Mouse (Mus musculus) right cerebral cortex, postnatal 10 days (tissue): ENCODE results near the gene Cbfb.
"Not testable (repeated sequence)": the region's sequence is repeated elsewhere in the genome, so short reads cannot be mapped to it uniquely, and the experiment has no call there.

Experiments
- DNase-seq, 2 experiments: peaks; one replicate each; pipeline ENCODE4 v3.0.0; 2021; ENCODE audit warnings: low spot score in 2 of 2

Cbfb gene

DNA sequence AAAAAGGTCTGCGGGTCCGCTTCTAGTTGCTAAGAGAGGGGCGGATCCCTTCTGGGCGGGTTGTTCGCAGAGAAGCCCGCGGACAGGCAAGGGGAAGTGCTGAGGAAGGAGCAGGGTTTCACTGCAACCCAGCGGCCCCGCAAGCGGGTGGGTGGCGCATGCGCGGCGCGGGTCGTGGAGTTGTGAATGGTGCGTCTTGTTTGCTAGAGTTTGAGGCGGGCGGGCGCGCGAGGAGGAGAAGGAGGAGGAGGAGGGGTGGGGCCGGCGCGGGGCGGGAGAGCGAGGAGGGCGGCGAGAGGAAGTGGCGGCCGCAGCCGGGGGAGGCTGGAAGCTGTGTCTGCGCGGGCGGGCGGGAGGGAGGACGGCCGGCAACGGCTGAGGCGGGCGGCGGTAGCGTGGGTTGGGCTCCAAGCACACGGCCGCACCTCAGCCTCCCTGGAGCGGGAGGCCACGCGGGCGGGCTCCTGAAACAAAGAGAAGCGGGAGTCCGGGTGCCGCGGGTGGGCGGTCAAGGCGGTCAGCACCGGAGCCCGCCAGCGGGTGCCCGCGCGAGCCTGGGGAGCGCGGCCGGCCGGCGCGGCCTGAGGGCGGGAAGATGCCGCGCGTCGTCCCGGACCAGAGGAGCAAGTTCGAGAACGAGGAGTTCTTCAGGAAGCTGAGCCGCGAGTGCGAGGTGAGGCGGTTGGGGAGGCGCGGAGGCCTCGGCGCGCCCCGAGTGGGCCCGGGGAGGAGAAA is at the start of gene Cbfb:
Cbfb (plus strand) TSS at position 294 of the 735 bp plus-strand sequence.
- peak; percentile 96 to 97 for DNase-seq

DNA sequence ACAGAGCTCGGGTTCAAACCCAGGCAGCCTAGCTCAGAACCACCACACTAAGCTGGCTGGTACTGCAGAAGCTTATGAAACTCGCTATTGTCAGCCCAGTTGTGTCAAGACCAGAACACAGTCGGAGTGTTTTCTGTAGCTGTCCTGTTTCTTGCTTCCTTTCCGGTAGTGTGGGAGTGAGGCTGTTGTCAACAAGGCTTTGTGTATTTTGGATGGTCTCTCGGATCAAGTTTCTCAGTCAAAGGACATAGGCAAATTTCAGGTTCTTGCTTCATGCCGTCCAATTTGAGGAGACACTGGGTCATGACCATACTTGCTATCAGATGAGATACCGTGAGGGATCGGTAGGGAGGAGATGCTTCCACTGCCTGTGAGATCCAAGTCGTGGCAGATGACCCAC is 40.6 kb upstream of the Cbfb start:
- DNase-seq, result no peak

DNA sequence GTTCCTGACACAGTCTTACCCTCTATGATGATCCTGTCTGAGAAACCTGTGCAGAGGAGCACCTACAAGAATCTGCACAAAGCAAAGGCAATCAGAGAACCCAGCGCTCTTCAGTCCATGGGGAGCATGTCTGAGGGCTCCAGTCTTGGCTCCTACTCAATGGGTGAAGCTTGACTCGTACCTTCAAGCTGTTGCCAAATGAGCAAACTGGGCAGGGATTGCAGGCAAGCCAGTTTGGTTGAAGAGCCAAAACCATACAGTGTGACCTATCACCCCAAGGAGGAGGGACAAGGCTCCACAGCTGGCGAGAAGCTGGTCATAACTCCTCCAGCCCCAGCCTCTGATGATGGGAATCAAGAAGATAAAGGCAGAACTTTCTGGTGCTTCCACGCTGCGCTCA is 39.0 kb upstream of the Cbfb start, which contains the start of gene Ces4a:
Ces4a (plus strand) TSS at position 292 of the 400 bp plus-strand sequence.
- no peak for DNase-seq

DNA sequence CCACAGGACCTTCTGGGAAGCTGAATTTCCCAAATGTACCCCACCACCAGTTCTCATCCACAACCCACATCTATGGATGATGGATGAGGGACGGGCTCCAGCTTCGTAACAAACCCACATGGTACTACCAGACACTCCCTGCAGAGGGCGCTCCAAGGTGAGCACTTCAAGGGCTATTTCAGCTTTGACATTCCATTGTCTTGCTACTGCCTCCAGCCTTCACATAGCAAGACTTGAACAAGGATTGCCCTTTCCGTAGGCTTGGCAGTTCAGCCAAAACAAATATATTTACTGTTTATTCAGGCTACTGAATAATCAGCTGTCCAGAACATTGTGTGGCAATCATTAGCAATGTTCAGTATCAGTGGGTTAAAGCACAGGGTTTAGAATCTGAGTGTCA is 32.1 kb upstream of the Cbfb start:
- peak in 1 of 2 experiments; percentile 63 for DNase-seq

DNA sequence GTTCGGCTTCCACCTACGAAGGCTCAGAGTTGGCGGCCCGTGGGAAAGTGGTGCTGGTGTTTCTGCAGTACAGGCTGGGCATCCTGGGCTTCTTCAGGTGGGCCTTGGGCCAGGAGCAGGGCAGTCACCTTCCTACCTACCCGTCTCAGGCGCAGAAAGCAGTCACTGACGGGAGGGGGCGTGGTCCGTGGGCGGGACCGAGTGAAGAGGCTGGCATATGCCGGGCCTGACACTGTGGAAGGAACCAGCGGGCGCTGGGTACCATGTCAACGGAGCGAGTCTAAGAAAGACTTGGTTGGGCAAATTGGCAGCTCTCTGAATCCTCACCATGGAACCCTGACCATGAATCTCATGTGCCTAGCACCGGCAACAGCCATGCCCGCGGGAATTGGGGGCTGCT is 28.1 kb upstream of the Cbfb start:
- no peak for DNase-seq

DNA sequence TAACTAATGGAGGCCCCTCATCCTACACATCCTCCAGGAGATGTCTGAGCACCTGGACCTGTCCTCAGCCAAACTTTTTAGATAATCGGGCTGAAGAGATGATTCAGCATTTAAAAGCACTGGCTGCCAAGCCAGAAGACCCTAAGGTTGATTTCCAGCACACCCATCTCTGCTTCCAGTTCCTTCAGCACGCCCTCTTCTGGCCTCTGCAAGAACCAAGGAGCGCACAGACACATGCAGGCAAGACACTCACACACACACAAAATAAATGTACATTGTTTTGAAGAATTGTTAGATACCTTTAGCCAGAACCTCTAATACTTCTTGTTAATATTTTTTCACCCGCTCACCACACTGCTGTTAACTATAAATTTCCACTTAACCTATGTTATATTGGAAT is 18.8 kb upstream of the Cbfb start:
- DNase-seq, result no peak

DNA sequence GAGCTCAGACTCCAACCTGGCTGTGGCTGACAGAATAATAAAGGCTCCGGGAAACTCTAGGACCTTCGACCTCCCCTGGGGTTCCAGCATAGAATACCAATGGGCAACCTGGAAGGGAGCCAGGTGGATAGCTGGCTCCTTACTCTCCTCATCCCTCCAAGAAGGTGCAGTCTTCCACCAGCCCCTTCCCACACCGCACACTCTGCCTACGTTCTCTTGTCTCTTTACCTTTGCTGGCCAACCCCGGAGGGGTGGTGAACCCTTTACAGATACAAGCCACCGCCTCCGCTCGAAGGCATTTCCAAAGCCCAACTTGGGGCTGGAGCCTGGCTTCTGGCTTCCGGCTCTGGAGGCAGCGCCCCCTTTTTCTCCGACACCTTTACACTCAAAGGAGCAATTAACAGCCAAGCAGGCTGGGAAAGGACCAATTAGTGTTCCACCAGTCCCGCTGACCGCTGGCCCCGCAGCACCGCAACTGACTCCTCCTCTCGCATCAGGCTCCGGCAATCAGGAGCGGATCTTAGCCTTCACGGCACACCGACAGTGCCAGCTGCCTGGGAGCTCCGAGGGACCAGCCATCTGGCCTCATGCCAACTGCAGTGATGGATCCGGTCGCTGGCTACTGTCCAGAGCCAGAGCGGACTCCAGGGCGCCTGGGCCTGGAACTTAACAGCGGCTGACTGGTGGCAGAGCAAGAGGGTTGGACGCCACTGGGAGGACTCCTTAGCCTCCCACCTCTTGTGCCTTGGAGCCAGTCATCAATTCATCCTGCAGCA is 17.7 kb upstream of the Cbfb start:
- DNase-seq, result peak; percentile 93

DNA sequence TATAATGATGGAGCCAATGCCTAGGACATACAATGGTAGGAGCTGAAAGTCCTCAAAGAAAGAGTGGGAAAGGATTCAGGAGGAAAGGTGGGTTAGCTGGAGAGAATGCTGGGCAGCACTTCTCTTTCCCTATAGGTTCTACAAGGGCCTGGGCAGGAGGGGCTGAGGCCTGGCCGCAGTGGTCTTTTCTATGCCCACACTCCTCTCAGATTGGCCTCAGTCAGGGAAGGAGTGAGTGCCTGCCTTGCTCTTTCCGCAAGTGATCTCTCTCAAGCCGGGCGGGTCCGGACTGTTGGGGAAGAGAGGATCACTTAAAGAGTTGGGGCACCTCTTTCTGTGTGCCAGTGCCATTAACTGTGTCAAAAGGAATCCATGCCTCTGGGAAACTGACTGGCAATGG is 16.2 kb upstream of the Cbfb start:
- DNase-seq, result no peak

DNA sequence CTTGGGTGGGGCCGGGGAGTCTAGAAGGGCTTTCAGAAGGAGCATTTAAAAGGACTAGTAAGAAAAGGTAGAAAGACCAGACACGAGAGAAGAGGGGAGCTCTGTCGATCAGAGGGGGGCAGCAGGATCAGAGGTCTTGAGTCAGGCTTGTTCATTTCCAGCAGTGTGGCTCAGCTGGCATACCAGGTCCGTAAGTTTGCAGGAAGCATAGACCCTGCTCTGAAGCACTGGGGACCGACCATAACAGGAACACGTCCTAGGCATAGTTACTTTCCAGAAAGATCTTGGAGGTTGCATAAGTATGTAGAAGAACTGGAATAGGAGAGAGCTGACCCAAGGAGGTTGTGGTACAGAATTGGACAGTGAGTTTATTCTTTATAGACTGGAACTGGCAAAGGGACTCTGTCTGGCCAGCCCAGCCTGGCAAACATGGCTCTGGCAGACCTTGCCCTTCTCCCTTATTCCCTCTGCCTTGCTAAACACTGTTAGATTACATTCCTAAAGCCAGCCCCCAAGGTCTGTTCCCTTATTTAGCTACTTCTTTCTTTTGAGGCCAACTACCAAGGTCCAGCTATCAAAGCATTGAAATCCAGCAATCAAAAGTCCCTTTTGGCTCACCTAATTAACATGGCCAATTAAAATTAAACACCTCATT is 15.3 kb upstream of the Cbfb start:
- DNase-seq, result no peak

DNA sequence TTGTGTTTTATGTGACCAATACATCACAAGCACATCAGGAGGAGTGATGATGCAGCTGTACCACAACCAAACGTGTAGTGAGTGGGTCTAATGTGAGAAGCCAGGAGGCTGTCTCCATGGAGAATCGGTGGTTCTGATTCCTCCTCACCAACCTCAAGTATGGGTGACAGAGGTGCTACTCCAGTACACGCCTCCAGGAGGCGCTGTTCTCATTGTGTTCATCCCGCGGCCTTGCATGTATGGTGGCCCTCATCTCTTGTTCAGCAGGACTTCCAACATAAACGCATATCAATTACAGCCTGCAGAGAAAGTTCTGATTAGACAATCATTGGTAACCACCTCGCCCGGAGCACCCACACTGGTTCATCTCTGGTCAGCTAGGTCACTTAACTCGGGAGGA is 12.9 kb upstream of the Cbfb start:
- no peak for DNase-seq

DNA sequence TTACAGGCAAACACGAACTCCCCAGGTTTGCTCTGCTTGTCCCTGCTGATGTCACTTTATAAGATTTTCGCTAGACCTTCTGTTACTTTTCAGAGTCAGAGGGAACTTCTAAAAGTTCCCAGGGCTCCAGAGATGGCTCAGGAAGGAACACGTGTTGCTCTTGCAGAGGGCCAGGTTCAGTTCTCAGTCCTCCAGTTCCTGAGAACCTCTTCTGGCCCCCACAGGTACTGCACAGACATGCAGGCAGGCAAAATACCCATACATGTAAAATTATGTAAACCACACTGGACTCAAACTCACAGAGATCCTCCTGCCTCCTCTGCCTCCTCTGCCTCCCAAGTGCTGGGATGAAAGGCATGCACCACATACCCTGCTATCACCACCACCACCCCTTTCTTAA is 12.4 kb upstream of the Cbfb start:
- no peak for DNase-seq

DNA sequence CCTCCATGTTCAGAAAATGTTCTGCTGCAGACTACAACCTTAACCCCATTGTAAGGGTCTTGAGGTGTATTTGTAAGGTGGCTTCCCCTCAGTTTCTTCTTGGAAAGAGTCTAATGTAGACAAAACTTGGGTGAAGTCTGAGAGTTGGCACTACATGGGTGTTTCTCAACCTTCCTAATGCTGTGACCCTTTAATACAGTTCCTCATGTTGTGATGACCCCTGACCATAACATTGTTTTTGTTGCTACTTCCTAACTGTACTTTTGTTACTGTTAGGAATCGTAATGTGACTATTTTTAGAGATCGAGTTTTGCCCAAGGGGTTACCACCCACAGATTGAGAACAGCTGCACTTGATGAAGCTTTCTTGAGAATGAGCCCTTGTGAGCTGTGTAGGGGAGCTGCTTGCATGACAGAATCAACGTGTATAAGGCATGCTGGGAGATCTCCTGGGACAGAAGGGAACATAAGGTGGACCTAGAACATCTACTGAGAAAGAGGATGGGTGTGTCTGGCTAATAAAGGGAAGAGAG is 9.3 kb upstream of the Cbfb start:
- no peak for DNase-seq

DNA sequence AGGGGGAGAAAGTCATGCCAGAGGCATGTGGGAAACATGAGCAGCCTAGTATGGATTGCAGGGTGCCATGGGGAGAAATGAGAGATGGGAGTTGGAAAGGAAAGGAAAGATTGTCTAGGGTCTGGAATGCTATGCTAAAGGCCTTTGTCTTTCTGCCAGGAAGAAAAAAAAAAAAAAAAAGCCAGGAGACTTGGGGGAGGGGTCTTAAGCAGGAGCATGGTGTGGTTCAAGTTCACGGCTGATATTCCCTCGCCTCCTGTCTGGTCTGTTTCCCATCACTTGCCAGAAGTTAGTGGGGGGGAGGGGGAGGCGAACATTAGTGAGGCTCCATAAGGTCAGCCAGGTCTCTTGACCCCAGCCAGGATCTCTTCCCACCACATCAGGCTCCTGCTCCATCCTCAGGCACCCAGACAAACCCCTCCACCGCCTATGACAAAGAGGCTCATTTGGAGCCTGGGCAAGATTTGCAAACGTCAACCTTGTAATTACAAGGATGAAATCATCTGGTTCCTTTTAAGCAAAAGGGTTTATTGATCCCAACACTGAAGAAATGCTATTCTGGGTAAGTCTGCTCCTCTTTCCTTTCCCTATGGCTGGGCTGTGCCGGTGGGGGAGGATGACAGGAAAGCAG is 6.1 kb upstream of the Cbfb start:
- no peak for DNase-seq

DNA sequence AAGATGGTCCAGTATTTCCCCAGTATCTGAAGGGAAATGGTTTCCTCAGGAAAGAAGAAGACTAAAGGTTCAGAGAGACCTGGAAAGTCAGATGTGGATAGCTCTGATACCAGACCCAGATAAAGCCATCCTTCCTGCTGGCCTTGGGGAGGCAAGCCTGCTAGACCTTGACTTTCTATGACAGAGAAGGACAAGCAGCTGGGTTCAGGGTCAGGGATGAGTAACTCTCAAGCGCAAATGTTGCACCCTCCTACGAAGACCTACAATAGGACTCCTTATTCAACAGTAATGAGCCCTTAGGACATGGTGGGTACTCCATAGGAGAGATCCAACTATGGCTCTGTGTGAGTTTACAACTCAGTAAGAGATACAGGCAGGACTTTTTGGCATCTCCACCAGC is 5.3 kb upstream of the Cbfb start:
- DNase-seq, result no peak

DNA sequence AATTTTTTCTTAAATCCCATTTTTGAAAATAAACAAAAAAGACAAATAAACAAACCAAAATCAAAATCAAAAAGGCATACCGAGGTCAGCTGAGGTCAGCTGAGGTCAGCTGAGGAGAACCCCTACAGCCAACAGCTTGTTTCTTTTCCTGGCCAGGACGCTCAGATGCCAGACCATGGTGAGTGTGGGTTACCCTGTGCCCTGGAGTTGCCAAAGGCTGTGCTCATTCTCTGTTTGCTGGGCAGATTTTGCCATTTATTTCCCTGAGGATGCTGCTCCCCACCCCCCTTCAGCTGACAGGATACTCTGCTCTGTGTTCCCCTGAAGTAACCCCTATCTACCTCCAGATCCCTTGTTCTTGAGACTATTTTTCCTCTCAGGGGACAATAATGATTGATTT is 3.4 kb upstream of the Cbfb start:
- DNase-seq, result no peak

DNA sequence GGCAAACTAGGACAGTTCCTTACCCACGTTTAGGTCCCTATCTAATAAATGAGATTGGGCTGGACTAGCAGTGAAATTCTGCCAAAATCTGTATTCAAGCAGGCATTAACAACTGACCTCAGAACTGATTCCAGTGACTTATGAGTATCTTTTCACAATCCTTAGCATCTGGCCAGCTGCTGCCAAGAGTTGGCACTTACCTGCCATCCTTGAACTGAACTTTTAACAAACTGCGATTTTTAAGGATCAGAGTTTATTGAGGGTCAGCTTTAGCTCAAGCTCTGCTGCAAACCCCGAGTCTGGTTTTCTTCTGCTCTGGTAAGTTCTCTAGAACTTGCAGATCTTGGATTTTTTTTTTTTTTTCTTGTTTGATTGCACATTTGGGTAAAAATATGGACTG is 892 bp upstream of the Cbfb start:
- no peak for DNase-seq

DNA sequence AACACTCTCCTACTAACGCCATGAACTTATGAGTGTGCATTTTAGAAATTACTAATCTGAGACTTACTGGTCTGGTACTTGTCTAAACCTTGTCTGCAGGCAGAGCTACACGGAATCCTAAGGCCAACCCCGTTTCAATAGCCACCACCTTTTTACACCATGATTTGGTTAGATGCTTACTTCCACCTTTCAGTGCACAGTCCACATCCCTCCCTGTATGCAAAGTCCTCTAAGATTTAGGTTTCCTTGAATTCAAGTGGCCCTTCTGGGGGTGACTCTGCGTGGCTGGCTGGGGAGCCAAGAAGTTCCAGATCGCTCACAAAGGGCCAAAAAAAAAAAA is 463 bp upstream of the Cbfb start:
- no peak for DNase-seq

DNA sequence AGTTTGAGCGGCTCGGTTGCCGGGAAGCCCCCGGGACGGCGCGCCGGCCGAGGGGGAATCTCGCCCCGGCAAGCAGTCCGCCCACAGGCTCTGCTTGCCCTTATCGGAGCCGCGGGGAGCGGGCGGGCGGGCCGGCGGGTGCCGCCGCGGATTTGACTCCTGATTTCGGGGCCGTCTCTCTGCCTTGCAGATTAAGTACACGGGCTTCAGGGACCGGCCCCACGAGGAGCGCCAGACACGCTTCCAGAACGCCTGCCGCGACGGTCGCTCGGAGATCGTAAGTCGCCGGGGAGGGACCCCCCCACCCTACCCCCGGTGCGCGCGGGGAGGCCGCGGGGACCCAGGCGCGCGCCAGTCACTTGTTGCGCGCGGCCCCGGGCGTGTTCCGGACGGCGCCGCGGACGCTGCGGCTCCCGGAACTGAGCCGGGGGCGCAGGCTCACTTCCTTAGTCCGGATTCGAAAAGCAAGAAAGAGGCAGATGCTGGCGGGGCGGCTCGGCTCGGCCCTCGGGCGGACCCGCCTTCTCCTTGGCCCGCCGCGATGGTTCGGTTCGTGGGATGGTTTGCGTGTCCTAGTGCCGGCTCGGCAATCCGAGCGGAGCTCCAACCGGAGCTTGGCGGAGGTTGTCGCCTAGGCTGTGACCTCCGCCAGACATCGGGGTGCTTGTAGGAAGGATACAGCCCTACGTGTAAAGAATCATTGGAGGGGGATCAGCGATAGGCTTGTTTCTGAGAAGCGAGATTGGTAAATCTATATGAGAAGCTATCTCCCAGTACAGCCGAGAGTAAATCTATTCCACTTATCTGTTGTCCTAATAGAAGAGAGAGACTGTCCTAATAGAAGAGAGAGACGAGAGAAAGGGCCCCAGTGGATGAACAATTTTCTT is 885 bp downstream of the Cbfb start:
- DNase-seq, result peak; percentile 67 to 71

DNA sequence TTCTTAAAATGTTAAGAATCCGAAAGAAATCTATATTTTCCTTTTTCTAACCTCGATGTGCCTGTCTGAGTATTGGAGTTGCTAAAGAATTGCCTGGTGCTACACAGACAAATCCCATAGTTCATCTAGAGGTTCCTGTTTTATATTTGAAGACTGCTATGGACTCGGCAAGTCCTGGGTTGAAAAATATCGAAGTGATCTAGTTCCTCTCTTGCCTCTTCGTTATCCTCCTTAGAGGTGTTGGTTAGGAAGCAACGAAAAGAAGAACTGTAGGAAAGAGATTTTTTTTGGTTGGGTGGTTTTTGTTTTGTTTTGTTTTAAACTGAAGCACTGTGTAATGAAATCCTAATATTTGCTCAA is 1.5 kb downstream of the Cbfb start:
- DNase-seq, result no peak

DNA sequence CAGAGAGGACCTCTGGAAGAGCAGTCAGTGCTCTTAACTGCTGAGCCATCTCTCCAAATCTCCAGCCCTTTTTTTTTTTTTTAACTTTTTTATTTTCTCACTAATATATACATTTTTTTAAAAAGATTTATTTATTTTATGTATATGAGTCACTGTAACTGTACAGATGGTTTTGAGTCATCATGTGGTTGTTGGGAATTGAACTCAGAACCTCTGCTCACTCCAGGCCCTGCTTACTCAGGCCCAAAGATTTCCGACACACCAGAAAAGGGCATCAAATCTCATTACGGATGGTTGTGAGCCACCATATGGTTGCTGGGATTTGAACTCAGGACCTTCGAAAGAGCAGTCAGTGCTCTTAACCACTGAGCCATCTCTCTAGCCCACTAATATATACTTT is 4.8 kb downstream of the Cbfb start:
- DNase-seq, result not testable (repeated sequence)

DNA sequence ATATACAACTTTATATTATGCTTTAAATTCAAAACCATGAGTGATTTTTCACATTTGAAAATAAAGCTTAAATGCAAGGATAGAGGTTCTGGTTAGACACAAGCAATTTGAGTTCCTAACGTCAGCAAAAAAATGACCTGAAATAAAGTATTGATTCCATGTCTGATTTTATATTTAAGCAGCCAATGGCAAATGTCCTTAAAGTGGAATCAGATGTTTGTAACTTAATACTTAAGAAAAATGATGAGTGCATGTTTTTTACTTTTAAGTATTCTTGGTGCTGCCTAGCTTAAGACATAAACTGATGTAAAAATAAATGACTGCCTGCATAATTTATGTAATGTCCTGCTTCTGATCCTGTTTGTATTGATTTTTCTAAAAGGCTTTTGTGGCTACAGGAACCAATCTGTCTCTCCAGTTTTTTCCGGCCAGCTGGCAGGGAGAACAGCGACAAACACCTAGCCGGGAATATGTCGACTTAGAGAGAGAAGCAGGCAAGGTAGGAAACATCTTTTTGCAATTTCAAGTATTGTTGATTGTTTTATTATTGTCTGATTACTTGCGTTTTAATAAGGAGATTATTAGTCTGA is 7.8 kb downstream of the Cbfb start:
- DNase-seq, result no peak
